Mouse (Mus musculus) cerebral cortex, adult 2 months (tissue): ENCODE results near the gene Pla2g12b.

ENCODE experiments used
- WGBS: fragments of 180-500 bp; shearing (Covaris S2); methylation state at CpG from one replicate; pipeline ENCODE4 v1.1.7; 2018; 5-methylcytosine and 5-hydroxymethylcytosine counted together

The Pla2g12b gene

GRCm38 (mm10) chr10:59402899-59403792 lies at the start of gene Pla2g12b:
Pla2g12b (plus strand) TSS chr10:59403660.
- WGBS, result 81% methylated on average over 21 of the region's 21 CpGs

- 67% methylated on average over 12 of the region's 12 CpGs for WGBS
Observed at GRCm38 (mm10) chr10:59354120-59354519, 49.3 kb upstream of the Pla2g12b start.

- 77% methylated on average over 8 of the region's 8 CpGs for WGBS
Observed at GRCm38 (mm10) chr10:59355020-59355419, 48.4 kb upstream of the Pla2g12b start.

GRCm38 (mm10) chr10:59358744-59359143 lies 44.7 kb upstream of the Pla2g12b start:
- 87% methylated on average over 4 of the region's 4 CpGs for WGBS

GRCm38 (mm10) chr10:59363208-59363607 lies 40.3 kb upstream of the Pla2g12b start:
- 91% methylated on average over 2 of the region's 2 CpGs for WGBS

- WGBS, result 68% methylated on average over 3 of the region's 3 CpGs
Observed at GRCm38 (mm10) chr10:59364551-59364950, 38.9 kb upstream of the Pla2g12b start.

GRCm38 (mm10) chr10:59365804-59366589 lies 37.5 kb upstream of the Pla2g12b start:
- WGBS, result 81% methylated on average over 5 of the region's 5 CpGs

- 95% methylated on average over 4 of the region's 4 CpGs for WGBS
Observed at GRCm38 (mm10) chr10:59366746-59367145, 36.7 kb upstream of the Pla2g12b start.

- WGBS, result 71% methylated on average over 4 of the region's 4 CpGs
Observed at GRCm38 (mm10) chr10:59367206-59367605, 36.3 kb upstream of the Pla2g12b start.

- WGBS, result 73% methylated on average over 8 of the region's 8 CpGs
Observed at GRCm38 (mm10) chr10:59368729-59369128, 34.7 kb upstream of the Pla2g12b start.

GRCm38 (mm10) chr10:59369426-59369825 lies 34.0 kb upstream of the Pla2g12b start:
- WGBS, result 79% methylated on average over 9 of the region's 9 CpGs

GRCm38 (mm10) chr10:59377906-59378305 lies 25.6 kb upstream of the Pla2g12b start:
- WGBS, result 92% methylated on average over 10 of the region's 10 CpGs

- 96% methylated on average over 4 of the region's 4 CpGs for WGBS
Observed at GRCm38 (mm10) chr10:59378728-59379127, 24.7 kb upstream of the Pla2g12b start.

- WGBS, result 57% methylated on average over 3 of the region's 3 CpGs
Observed at GRCm38 (mm10) chr10:59379927-59380326, 23.5 kb upstream of the Pla2g12b start.

GRCm38 (mm10) chr10:59380411-59380821 lies 23.0 kb upstream of the Pla2g12b start:
- WGBS, result 63% methylated on average over 2 of the region's 2 CpGs

GRCm38 (mm10) chr10:59381563-59381962 lies 21.9 kb upstream of the Pla2g12b start:
- 90% methylated on average over 7 of the region's 10 CpGs for WGBS

- 43% methylated on average over 8 of the region's 8 CpGs for WGBS
Observed at GRCm38 (mm10) chr10:59386951-59387350, 16.5 kb upstream of the Pla2g12b start.

- WGBS, result 74% methylated on average over 3 of the region's 3 CpGs
Observed at GRCm38 (mm10) chr10:59389652-59390051, 13.8 kb upstream of the Pla2g12b start.

GRCm38 (mm10) chr10:59391907-59392306 lies 11.6 kb upstream of the Pla2g12b start:
- WGBS, result 67% methylated on average over 4 of the region's 4 CpGs

- 89% methylated on average over 13 of the region's 25 CpGs for WGBS
Observed at GRCm38 (mm10) chr10:59395461-59395860, 8.0 kb upstream of the Pla2g12b start, which contains the start of gene Gm10273. Gm10273 (plus strand) TSS chr10:59395632.

GRCm38 (mm10) chr10:59403793-59404149 lies 311 bp downstream of the Pla2g12b start:
- 87% methylated on average over 10 of the region's 10 CpGs for WGBS

- 61% methylated on average over 6 of the region's 6 CpGs for WGBS
Observed at GRCm38 (mm10) chr10:59408499-59408898, 5.0 kb downstream of the Pla2g12b start.

- WGBS, result 85% methylated on average over 12 of the region's 12 CpGs
Observed at GRCm38 (mm10) chr10:59410264-59410663, 6.8 kb downstream of the Pla2g12b start.
